Mouse (Mus musculus): ENCODE results near the gene Fbxw24.

- TF ChIP-seq CTCF (IDR thresholded peaks at IDR 0.05) (no peak), EP300 (IDR thresholded peaks at IDR 0.05) (no peak)
Observed at GRCm38 (mm10) chr9:109565546-109565945, 60.3 kb downstream of the Fbxw24 start.
